Mouse (Mus musculus) naive thymus-derived CD4-positive, alpha-beta T cell, adult 2 months (primary cell): ENCODE measurements around the gene Eif3l.
"Not testable (repeated sequence)": the region's sequence is repeated elsewhere in the genome, so short reads cannot be mapped to it uniquely, and the experiment has no call there.

Experiments
- DNase-seq: peaks from one replicate; pipeline ENCODE4 v3.0.0-alpha.2; 2011; ENCODE audit warnings: low read depth

The Eif3l gene

DNA sequence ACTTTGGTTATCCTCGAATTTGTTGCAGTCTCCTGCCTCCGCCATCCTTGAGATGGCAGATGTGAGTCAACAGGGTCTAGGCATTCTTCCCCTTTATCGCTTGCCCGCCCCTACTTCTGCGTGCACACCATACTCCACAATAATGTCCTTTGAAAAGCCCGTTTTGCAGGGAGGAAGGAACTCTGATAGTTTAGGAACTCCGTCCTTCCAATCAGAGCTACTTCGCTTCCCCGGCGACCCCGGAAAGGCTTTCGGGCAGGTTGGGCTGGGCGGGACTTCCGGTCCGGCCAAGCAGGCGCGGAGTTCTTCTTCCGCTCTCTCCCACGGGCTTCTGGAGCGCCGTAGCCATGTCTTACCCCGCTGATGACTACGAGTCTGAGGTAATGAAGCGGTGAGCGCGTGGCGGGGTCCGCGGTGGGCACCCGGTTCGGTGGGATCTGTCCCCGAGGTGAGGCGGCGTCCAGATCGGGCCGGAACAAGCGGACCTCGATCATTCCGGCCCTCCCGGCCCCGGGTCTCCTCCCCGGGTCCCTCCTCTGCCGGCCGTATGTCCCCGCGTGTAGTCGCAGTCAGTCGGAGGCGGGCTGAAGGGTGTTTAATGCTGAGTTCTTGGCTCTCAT lies at the start of gene Eif3l:
Gene Eif3l, plus strand, starts transcription at position 267 of the 620 bp plus-strand sequence.
- DNase-seq, result peak; percentile 84

DNA sequence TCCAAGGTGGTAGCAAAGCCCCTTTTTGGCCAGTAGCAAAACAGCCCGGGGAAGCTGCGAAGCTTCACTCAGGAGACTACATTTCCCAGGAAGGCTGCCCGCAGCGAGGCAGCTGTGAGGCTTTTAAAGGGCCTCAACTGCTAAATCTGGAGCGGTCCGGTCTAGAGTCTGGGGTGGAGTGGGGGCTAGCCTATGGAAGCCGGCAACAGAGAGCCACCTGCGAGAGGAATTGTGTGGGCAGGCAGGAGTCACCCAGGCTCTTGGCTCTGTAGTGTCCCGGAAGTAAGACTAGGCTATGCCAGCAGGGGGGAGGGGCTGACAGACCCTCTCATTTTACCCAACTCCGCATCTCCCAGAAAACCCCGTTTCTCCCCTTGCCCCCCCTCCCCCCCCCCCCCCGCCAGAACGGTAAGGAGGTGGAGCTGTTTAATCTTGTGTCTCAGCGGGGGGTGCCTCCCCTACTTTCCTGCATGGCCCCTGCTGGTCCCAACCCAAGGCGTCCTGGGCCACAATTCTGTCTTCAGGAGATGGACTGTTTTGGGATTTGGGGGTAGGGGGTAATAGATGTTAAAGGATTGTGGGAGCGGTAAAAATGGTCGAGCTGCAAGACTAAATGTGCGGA lies 49.2 kb upstream of the Eif3l start:
- no peak for DNase-seq

DNA sequence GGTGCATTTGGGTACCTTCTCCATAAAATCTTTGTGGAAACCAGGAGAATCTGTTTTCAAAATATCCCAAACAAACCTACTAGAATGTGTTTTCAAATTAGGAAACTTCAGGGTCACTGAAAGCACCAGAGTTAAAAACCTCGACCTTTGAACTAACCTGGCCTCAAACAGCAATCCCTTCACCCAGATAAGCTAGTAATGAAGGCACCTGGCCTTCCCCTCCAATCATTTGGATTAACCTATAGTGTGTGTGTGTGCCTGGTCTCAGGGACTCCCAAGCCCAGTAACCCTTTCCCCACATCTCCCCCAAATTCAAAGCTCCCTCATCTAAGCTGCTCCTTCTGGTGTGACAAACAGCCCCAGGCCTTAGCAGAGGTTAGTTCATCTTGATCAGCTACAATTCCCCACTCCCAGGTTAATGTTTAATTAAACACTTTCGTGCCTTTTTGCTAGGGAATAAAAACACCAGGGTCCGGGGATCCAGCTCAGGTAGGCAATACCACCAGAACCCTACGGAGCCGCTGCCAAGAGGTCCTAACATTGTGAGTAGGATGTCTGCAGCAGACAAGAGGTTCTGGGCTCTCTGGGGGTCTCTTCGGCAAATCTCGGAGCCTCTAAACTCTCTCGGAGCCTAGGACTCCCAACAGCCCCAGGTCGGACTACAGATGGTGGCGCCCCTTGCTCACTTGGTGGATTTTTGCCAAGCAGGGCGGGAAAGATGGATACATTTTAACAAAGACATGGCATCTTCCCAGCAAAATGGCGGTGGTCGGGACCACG lies 48.3 kb upstream of the Eif3l start:
- peak; percentile 15 for DNase-seq

DNA sequence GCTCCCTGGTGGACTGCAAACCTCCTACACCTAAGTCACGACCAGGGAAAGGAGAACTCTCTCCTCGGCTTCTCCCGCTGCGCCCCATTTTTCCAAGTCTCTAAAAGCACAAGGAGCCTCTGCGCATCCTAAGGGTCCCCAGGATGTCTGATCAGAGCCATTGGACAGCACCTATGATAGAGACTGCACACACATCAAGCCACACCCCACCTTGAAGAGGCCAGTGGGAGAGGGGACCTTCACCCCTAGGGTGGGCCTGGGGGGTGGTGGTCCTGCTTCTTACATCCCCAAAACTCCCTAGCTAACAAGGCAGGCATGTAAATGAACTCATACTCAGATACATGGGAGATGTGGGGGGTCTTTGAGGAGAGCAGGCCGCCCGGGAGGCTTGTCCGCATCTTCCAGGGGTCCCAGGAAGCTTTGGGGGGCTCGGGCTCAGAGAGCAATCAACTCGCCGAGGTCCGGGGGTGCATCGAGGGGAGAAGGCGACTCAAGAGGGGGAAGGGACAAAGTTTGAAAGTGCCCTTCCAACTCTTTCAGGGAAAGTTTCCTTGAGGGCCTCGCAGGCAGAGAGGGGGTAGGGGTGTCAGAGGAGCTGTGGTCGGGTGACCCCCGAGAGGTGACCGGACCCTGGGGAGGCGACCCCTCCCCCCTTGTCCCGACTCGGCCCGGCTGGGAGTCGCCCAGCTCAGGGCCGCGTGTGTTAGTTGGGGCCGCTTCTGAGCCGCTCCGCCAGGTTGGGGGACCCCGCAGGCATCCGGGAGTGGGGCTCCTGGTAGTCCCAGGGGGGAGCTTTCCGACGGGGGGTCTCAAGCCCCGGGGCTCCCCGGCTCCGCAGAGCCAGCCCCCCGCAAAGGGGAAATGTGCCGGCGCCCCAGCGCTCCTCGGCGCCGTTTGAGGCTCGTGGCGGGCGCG lies 47.4 kb upstream of the Eif3l start:
- DNase-seq, result peak; percentile 41

DNA sequence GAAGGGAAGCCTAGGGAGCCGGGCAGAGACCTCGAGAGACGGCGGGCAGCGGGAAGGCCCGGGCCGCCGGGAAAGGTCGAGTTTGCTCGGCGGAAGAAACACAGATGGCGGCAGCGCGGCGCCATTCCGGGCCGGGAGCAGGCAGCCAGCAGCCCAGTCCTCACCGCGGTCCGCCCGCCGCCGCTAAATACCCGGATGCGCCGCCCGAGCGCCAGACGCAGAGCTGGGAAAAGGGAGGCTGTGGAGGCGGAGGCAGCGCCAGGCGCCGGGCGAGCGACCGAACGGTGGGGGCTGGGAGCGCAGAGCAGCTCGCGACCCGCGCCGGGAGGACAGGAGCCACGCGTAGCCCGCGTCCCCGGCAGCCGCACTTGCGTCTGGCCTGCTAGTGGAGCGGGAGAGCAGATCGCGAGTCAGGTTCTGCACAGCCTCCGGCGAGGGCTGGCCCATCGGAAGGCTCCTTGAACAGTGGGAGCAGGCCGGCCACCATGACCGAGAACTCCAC lies 46.7 kb upstream of the Eif3l start, which contains the start of gene H1f0:
Gene H1f0, plus strand, starts transcription at position 214 of the 502 bp plus-strand sequence.
- peak; percentile 88 for DNase-seq

DNA sequence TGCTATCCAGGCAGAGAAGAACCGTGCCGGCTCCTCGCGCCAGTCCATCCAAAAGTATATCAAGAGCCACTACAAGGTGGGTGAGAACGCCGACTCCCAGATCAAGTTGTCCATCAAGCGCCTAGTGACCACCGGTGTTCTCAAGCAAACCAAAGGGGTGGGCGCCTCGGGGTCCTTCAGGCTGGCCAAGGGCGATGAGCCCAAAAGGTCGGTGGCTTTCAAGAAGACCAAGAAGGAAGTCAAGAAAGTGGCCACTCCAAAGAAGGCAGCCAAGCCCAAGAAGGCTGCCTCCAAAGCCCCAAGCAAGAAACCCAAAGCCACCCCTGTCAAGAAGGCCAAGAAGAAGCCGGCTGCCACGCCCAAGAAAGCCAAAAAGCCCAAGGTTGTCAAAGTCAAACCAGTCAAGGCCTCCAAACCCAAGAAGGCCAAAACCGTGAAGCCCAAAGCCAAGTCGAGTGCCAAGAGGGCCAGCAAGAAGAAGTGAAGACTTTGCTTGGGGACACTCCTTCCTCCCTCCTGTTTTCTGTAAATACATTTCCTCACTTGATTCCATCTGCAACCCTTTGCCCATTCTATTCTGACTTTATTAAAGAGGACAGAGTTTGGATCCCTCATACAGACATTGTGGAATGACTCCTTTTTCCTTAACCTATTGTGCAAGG lies 46.0 kb upstream of the Eif3l start:
- DNase-seq, result peak; percentile 44

DNA sequence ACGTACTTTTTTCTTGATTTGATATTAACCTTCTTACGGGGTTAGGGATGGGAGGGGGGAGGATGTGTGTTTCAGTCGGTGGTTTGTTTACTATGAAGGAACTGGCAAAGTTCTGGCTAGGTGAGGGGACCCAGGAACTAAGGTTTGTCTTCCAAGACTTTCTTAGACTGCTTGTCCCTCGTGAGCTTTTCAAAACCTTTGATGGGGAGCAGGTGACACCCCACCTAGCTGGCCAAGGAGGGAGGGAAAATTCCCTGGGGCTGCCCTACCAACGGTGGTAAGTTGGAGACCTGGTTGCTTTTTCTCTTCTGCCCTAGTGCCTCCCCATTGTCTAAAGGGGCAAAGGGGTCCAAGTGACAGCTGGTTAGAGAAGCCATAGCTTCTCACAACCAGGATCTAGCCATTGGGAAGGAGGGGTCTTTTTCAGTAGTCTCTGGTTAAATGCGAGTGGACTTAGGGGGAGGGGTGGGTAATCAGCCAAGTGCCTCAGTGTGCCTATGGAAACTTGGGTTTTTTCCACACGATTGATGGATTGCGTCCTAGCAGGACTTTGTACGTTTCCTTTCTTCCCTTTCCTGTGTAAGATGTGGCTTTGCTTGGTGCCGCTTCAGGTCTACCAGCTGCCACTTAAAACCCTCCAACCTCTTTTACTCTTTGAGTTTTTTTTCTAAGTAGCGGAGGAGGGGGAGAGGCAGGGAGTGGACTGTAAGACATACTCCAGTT lies 45.3 kb upstream of the Eif3l start:
- DNase-seq, result peak; percentile 66

DNA sequence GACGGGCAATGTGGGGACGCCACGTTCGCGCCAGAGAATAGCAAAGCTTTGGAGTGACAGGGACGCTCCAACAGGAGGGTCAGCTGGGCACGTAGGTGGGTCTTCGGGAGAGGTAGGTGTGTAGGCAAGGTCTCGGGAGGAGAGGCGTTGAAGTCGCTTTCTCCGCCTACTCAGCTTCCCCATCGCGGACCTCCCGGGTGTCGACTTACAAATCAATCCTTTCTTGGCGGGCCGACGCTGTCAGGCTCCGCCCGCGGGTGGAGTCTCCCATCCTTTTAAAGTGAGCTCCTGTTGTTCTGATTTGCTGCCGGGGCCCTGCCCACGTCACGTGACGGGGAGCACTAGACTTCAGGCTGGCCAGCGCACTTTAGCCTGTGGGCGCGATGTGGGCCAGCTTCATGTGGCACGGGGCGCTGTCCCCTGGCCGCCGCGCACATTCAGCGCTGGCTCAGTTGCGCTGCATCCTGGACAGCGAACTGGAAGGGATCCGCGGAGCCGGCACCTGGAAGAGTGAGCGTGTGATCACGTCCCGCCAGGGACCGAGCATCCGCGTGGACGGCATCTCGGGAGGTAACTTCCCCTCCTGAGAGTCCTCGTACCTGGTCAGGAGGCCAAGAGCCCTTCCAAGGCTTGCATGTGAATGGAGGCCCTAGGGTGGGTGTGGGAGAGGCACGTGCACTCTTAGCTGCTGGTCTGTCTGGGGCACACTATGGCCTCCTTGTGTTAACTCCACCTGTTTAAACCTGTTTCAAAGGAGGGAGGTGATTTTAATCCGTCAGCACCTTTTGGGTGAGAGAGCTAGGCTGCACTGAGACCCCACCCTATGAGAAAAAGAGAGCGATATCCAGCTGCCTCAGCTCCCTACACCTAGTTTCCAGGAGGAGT lies 44.2 kb upstream of the Eif3l start:
- peak; percentile 85 for DNase-seq

DNA sequence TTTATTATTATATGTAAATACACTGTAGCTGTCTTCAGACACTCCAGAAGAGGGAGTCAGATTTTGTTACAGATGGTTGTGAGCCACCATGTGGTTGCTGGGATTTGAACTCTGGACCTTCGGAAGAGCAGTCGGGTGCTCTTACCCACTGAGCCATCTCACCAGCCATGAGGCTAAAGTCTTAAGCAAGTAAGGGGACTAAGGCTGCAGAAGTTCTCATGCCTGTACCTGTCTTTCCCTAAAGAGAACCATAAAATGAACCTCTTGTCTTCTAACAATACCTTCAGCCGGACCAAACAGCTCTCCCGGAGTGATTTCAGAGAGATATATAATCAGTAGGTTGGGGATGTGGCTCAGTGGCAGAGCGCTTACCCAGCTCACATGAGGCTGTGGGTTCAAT lies 43.1 kb upstream of the Eif3l start:
- DNase-seq, result not testable (repeated sequence)

DNA sequence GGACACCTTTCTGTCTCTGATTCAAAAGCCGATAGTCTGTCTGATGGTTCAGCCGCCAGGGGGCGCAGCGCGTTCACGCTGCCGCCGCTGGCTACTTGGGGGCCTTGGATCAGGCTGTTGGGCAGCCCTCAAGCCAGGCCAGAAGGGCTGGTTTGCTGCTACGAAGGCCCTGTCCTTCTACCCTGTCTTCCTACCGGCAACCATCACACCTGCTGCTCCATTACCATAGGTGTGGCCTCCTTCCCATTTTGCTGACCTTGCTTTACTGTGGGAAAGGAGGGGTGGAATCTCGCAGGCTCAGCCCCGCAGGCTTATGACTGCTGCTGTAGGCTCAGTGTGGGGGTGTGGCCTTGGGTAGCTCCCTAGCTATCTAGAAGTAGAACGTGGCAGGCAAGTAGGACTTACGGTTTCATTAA lies 37.1 kb upstream of the Eif3l start:
- peak; percentile 85 for DNase-seq

DNA sequence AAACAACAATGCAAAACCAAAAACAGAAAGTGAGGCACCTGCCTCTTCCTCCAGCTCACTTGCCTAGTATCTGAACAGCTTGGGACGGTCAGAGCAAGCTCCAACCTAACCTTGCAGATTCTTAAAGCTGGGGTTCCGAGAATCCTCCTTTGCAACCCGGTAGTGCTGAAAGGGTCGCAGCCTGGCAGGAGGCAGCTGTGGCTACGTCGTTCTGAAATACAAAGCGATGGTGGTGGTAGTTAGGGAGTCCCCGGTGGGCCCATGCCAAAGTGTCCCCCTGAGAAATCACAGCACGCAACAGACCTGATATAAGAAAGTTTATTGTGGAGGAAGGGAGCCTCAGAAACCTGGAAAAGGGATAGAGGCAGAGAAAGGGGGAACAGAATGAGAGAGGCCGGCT lies 36.6 kb upstream of the Eif3l start:
- DNase-seq, result no peak

DNA sequence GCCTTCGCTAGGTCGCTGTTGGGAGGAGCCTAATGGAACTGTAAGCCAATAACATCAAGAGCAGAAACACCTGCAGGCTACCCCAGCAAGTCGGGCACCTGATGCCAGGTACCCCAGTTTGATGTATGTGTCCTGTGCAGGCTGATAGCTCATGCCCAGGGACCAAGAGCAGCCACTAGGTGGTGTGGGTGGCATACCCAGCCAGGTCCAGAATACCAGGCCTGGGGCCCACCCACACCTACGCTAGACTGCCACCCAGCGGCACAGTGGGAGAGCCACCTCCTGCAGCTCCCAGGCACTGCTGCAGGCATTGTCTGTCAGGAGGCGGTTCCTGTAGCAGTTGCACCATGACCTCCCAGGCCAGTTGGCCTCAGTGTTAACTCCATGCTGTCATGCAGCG lies 36.1 kb upstream of the Eif3l start:
- DNase-seq, result peak; percentile 96

DNA sequence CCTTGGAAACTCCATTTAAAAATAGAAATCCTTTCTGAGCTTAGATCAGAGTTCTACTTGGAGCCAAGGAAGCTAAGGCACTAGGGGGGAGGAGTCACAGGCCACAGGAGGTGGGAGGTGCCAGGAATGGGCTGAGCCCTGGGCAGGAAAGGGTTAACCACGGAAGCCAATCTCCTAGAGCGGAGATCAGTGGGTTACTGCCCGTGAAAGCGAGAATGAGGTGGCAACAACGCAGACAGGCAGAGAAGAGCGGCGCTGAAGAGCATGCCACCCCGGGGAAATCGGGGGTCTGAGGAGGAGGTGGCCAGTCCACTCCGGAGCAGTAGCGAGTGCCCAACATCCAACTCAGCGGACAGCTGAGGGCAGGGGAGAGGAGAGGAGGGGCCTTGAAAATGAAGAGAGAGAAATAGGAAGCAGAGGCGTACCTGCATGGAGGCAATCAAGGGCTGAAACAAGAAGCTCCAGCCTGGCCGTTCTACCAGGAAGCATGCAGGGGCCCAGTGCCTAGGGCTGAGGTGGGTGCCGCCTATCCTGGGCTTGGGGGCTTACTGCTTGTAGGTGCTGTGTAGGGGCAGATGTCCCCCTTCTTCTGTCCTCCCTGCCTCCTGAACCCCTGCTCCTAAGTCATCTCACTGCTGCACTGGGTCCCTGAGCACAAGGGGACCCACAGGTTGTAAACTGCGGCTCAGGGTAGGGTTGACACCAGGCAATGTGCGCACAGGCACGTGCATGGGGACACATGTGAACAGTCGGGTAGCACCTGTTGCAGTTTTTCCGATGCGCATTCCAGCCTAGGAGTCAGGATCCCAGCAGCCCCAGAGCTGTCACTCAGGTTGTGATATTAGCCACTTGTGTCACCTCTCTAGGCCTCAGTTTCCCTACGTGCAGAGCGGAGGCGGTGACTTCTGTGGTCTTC lies 34.2 kb upstream of the Eif3l start:
- DNase-seq, result peak; percentile 54

DNA sequence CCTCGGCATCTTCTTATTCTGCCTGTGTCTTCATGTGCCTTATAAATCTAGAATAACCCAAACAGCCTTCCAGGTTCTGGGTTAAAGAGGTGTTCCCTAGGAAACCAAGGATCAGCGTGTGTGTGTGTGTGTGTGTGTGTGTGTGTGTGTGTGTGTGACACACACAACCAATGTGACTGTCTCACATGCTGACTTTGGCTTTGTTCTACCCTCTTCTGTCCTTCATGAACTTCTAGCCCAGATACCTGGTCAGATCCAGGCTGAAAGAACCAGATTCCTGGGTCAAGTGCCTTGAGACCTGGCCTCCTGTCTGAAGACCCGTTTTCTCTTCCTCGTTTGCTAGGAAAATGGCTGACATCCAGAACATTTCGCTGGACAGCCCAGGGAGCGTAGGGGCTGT lies 33.4 kb upstream of the Eif3l start, which contains the start of gene Galr3:
Gene Galr3, plus strand, starts transcription at position 301 of the 400 bp plus-strand sequence.
- DNase-seq, result no peak

DNA sequence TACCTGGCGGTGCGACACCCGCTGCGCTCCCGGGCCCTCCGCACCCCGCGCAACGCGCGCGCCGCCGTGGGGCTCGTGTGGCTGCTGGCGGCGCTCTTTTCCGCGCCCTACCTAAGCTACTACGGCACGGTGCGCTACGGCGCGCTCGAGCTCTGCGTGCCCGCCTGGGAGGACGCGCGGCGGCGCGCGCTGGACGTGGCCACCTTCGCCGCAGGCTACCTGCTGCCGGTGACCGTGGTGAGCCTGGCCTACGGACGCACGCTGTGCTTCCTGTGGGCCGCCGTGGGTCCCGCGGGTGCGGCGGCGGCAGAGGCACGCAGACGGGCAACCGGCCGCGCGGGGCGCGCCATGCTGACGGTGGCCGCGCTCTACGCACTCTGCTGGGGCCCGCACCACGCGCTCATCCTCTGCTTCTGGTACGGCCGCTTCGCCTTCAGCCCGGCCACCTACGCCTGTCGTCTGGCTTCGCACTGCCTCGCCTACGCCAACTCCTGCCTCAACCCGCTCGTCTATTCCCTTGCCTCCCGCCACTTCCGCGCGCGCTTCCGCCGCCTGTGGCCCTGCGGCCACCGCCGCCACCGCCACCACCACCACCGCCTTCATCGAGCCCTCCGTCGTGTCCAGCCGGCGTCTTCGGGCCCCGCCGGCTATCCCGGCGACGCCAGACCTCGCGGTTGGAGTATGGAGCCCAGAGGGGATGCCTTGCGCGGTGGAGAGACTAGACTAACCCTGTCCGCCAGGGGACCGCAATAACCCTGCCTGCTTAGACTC lies 32.1 kb upstream of the Eif3l start:
- peak; percentile 47 for DNase-seq

DNA sequence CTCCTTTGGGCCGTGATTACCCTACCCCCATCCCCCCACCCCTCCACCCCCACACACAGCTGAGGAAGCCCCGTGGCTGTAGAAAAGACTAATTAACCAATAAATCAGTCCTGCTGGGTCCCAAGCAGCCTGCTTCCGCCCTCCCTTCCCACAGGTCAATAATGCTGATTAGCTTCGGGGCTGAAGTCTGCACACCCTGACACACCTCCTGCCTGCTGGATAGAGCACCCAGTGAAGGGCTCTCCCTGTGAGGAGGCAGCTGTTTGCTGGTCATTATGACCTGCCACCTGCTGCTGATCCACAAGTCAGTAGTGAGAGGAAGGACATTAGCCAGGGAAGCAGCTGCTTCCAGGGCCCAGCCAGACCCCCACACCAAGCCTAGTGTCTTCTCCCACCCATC lies 30.1 kb upstream of the Eif3l start:
- no peak for DNase-seq

DNA sequence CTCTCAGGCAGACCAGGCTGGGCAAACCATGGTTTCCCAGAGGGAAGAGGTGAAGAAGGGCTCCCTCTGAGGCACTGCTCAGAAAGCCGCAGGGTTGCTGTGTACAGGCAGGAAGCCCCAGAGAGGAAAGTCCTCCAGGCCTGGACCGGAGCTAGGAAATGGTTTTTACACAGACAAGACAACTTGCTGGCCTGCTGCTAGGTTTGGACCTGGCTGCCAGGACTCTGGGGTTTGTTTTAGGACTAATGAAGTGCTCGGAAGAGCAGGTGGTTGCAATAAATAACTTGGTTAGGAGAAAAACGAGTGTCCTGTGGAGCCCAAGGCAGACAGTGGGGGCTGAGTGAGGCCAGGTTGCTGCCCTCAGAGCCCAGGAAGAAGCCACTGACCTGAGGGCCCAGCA lies 26.8 kb upstream of the Eif3l start:
- no peak for DNase-seq
